Mouse (Mus musculus): ENCODE data around the gene Foxd1. TPM values are rescaled to one million over a fixed set of nuclear protein-coding genes. Genes with fewer than 3 reads are reported as not detected.

Gene Foxd1
- polyA plus RNA-seq, 1 experiment from 2014 or later, result 5.0 TPM

DNA sequence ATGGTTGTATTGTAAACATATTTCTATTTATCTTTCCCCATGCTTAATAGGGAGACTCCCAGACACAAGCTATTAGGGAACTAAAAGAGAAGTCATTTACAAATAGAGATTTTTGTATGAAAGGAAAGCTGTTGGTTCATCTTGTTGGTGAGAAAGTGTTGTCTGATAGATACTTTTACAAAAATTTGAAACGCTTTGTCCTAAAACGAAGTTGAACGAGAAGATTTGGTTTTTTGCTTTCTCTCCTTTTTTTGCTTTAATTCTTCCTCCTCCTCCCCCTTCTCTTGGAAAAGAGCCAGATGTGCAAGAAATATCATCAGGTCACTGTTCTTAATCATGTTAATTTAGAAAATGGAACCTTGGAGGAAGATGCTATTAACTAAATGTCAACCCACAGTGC is 13.6 kb downstream of the Foxd1 start:
- ATAC-seq (replicated peaks; ENCODE audit: low FRiP score), result no peak
- peaks cover 23% of the 10 kb centered on the region for H3K4me1 ChIP-seq
- 30% methylated on average over 3 of the region's 3 CpGs for WGBS
- H3K27me3 ChIP-seq, result peaks cover 84% of the 10 kb centered on the region
- no peak overlapping the region for H3K4me2 ChIP-seq
- H3K4me3 ChIP-seq (replicated peaks), result no peak overlapping the region
- no peaks in the 10 kb centered on the region for H3K9me3 ChIP-seq (replicated peaks)
- no peak overlapping the region for H3K9ac ChIP-seq
- H3K36me3 ChIP-seq, result no peaks in the 10 kb centered on the region
- no peak overlapping the region for H3K27ac ChIP-seq

DNA sequence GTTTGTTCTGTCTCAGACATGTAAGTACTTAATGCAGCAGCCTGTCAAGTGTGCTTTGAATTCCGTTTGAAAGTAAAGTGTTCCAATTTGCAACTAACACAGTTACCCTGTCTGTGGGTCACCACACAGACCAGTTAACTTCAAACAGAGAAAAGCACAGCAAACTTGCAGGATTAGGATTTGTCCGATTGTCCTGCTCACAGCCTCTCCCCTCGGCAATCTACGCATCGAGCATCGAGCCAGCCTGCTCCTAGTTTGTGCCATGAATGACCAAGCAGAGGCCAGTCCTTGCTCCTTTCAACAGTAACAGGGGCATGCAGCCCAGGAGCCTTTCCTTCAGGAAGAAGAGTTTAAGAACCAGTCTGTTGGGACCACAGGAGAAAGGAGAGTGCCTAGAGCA is 15.0 kb downstream of the Foxd1 start:
- Histone ChIP-seq H3K4me1 (peaks cover 25% of the 10 kb centered on the region), H3K9me3 (replicated peaks) (no peaks in the 10 kb centered on the region), H3K4me3 (replicated peaks) (no peak overlapping the region), H3K27ac (no peak overlapping the region), H3K36me3 (no peaks in the 10 kb centered on the region), H3K27me3 (peaks cover 84% of the 10 kb centered on the region), H3K9ac (no peak overlapping the region), H3K4me2 (no peak overlapping the region)
- no peak for ATAC-seq (replicated peaks; ENCODE audit: low FRiP score)
- 52% methylated on average over 6 of the region's 6 CpGs for WGBS

DNA sequence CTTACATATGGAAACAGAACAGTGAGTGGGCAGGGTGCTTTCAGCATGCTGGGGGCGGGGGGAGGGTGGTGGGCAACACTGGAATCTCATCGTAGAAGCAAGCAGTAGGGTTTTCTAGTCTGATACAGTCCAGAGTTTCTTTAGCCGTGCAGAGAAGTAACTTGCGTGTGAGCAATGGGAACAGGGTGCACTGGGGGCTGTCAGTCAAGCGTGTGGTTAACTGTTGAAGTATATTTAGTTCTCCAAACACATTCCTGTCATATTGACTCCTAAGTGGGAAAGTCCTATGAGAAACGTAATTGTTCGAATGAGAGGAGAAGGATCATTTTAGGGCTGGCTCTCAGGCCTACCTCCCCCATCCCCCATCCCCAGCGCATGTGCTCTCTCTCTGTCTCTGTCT is 20.5 kb downstream of the Foxd1 start:
- no peak overlapping the region for H3K9ac ChIP-seq
- 69% methylated on average over 8 of the region's 8 CpGs for WGBS
- no peak for ATAC-seq (replicated peaks; ENCODE audit: low FRiP score)
- no peak overlapping the region for H3K27ac ChIP-seq
- H3K4me2 ChIP-seq, result no peak overlapping the region
- H3K4me3 ChIP-seq (replicated peaks), result no peak overlapping the region
- no peaks in the 10 kb centered on the region for H3K9me3 ChIP-seq (replicated peaks)
- peaks cover 41% of the 10 kb centered on the region for H3K27me3 ChIP-seq
- no peaks in the 10 kb centered on the region for H3K36me3 ChIP-seq
- H3K4me1 ChIP-seq, result 0 out of 2 replicates have a peak, but pooled peaks cover 3% of the 10 kb centered on the region

DNA sequence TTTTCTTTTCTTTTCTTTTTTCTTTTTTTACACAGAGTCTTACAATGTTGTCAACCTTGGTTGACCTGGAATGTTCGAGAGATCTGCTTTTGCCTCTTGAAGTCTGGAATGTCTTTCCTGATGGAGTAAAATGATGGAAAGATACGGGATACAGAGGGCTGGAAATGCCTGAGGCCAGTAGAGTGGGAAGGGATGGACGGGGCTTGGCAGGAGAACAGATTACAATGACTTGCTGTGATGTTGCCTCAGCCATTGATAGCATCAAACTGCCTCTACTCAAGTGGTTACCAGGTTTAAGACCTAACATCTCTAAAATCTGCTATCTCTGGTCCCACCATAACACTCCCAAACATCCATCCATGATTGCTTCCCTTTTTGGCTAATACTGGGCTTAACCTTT is 20.9 kb downstream of the Foxd1 start:
- no peak overlapping the region for H3K9ac ChIP-seq
- WGBS, result 53% methylated on average over 3 of the region's 3 CpGs
- ATAC-seq (replicated peaks; ENCODE audit: low FRiP score), result no peak

DNA sequence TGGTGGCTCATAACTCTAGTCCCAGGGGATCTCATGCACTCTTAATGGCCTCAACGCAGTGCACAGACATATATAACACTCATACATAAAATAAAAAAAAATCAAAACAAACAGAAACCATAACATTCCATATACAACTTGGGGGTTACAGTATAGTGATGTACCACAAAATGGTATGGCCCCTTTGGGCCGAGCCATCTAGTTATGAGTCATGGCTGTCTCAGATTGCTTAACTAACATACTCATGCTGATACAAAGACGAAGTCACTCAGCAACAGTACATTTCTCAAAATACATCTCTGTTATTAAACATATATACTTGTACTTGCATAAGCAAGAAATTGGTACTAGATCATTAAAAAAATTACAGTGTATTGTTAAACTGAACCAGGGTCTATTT is 23.7 kb downstream of the Foxd1 start:
- WGBS, result 87% methylated on average over 3 of the region's 3 CpGs
- Histone ChIP-seq H3K4me2 (no peak overlapping the region), H3K4me1 (peaks cover 6% of the 10 kb centered on the region), H3K27me3 (peaks cover 18% of the 10 kb centered on the region), H3K4me3 (replicated peaks) (no peak overlapping the region), H3K9me3 (replicated peaks) (no peaks in the 10 kb centered on the region), H3K27ac (no peak overlapping the region), H3K9ac (no peak overlapping the region), H3K36me3 (no peaks in the 10 kb centered on the region)
- no peak for ATAC-seq (replicated peaks; ENCODE audit: low FRiP score)

More for the DNA sequence above, 20.9 kb downstream of the Foxd1 start:
- Histone ChIP-seq H3K36me3 (no peaks in the 10 kb centered on the region), H3K4me3 (replicated peaks) (no peak overlapping the region), H3K4me2 (no peak overlapping the region), H3K9me3 (replicated peaks) (no peaks in the 10 kb centered on the region), H3K27me3 (peaks cover 37% of the 10 kb centered on the region), H3K27ac (no peak overlapping the region), H3K4me1 (0 out of 2 replicates have a peak, but pooled peaks cover 3% of the 10 kb centered on the region)

DNA sequence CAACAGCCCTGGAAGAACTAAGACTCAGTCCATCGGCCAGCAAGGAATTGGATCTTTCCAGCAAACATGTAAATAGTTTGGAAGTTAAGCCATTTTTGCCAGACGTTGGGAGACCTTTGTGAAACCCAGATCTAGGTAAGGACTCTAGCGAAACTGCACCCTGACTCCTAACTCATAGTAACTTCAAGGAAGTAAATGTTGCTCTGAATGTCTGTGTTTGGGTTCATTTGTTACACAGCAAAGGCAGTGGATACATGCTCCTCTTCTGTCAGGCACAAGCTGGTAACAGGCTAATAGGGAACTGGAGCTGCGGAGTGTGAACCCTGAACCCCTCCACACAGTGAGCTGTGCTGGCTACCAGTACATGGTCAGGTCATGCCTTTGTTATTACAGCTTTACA is 28.7 kb downstream of the Foxd1 start:
- Histone ChIP-seq H3K4me3 (replicated peaks) (no peak overlapping the region), H3K9ac (no peak overlapping the region), H3K4me1 (peaks cover 16% of the 10 kb centered on the region), H3K27me3 (peaks cover 8% of the 10 kb centered on the region; the same call in 1 of the 2 replicates), H3K36me3 (no peaks in the 10 kb centered on the region), H3K27ac (0 out of 2 replicates have a peak overlapping the region, but pooled peaks have one; percentile 20), H3K4me2 (no peak overlapping the region), H3K9me3 (replicated peaks) (no peaks in the 10 kb centered on the region)
- ATAC-seq (replicated peaks; ENCODE audit: low FRiP score), result no peak
- WGBS, result 77% methylated on average over 4 of the region's 4 CpGs

DNA sequence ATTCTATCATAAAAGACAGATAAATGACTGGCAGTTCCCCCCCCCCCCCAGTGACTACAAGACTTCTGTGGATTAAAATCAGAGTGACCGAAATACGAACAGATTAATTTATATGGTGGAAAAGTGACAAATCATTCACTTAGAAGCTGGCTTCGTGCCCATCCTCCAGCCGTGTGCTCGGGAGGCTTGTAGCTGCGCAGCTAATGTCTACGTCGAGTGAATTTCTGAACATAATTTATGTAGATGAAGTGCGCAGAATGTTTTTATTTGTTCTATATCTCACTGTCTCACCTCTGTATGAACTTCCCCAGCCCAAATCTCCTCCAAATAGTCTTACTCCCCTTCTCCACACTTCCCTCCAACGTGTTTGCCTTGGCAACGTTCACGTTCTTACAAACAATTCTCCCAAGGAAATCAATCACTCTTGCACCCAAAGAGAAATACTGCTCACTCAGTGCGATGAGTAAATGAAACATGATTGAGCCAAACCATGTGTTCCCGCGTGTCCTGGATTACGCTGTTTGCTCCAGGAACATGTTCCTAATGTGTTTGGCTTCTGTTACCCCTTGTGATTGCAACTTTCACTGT is 30.0 kb downstream of the Foxd1 start:
- Histone ChIP-seq H3K9ac (no peak overlapping the region), H3K4me3 (replicated peaks) (no peak overlapping the region), H3K27me3 (peaks cover 20% of the 10 kb centered on the region), H3K4me2 (no peak overlapping the region), H3K9me3 (replicated peaks) (no peaks in the 10 kb centered on the region), H3K4me1 (peaks cover 16% of the 10 kb centered on the region), H3K27ac (no peak overlapping the region), H3K36me3 (no peaks in the 10 kb centered on the region)
- 43% methylated on average over 16 of the region's 16 CpGs for WGBS
- peak; percentile 71 for ATAC-seq (replicated peaks; ENCODE audit: low FRiP score)

DNA sequence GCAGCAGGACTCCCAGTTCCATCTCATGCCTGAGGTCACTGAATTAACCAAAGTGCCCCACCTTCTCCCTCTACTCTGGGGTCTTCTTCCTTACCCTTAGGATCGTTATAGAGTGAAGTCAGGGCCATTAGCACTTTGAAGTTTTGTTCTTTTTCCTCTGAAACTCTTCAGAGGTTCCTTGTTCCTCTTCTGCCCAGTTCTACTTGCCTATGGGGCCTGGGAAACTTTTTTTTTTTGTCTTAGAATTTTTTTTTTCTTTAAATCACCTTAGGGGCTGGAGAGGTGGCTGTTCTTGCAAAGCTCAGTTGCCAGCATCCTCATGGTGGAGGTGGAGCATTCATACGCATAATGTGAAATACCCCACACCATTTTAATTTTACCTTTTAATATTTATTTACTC is 31.8 kb downstream of the Foxd1 start:
- Histone ChIP-seq H3K27ac (no peak overlapping the region), H3K4me2 (no peak overlapping the region), H3K27me3 (peaks cover 31% of the 10 kb centered on the region), H3K4me1 (peaks cover 29% of the 10 kb centered on the region), H3K36me3 (no peaks in the 10 kb centered on the region), H3K9me3 (replicated peaks) (no peaks in the 10 kb centered on the region), H3K4me3 (replicated peaks) (no peak overlapping the region), H3K9ac (no peak overlapping the region)
- no peak for ATAC-seq (replicated peaks; ENCODE audit: low FRiP score)
- WGBS, result 81% methylated on average over 2 of the region's 2 CpGs

DNA sequence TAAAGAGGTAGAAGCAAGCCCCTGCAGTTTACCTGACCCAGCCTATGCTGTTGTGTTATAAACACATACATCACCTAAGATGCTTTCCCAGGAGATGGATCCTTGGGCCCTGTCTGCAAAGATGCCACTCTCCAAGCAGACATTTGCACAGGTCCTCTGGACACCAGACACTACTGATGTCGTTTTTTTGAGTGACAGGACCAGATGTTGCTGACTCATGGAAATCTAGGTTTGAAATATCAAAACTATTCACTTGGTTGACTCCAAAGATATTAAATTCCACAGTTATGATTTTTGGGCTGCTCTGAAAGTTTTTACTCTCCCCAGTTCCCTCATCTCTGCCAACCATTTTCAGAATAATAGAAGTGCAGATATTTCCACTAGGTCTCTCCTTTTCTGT is 35.0 kb downstream of the Foxd1 start:
- ATAC-seq (replicated peaks; ENCODE audit: low FRiP score), result no peak
- peaks cover 57% of the 10 kb centered on the region for H3K27me3 ChIP-seq
- H3K9ac ChIP-seq, result no peak overlapping the region
- no peaks in the 10 kb centered on the region for H3K36me3 ChIP-seq
- H3K27ac ChIP-seq, result no peak overlapping the region
- no peak overlapping the region for H3K4me3 ChIP-seq (replicated peaks)
- no peaks in the 10 kb centered on the region for H3K9me3 ChIP-seq (replicated peaks)
- H3K4me2 ChIP-seq, result no peak overlapping the region
- H3K4me1 ChIP-seq, result peaks cover 49% of the 10 kb centered on the region
- 63% methylated on average over 1 of the region's 1 CpGs for WGBS

DNA sequence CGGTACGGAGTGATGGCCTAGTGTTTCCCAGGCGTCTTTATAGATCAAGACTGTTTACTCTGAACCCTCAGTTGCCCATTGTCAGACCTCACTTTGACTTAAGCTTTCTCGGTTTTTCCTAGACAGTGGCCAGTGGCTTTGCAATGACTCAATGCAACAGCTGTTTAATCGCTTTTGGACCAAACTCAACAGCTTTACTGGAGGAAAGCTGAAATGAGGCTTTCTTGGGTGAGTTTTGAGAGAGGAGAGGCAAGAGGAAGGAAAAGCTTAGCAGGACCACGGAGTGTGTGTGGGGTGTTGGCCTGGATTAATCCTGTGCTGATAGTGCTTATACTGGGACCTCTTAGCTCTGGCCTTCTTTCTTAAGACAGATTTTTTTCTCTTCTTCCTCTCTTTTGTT is 36.3 kb downstream of the Foxd1 start:
- Histone ChIP-seq H3K36me3 (no peaks in the 10 kb centered on the region), H3K27ac (peak overlapping the region; percentile 85), H3K27me3 (peaks cover 57% of the 10 kb centered on the region), H3K4me2 (peak overlapping the region; percentile 79), H3K9ac (no peak overlapping the region), H3K9me3 (replicated peaks) (no peaks in the 10 kb centered on the region), H3K4me3 (replicated peaks) (peak overlapping the region; percentile 46), H3K4me1 (peaks cover 47% of the 10 kb centered on the region)
- no peak for ATAC-seq (replicated peaks; ENCODE audit: low FRiP score)
- 20% methylated on average over 6 of the region's 6 CpGs for WGBS

DNA sequence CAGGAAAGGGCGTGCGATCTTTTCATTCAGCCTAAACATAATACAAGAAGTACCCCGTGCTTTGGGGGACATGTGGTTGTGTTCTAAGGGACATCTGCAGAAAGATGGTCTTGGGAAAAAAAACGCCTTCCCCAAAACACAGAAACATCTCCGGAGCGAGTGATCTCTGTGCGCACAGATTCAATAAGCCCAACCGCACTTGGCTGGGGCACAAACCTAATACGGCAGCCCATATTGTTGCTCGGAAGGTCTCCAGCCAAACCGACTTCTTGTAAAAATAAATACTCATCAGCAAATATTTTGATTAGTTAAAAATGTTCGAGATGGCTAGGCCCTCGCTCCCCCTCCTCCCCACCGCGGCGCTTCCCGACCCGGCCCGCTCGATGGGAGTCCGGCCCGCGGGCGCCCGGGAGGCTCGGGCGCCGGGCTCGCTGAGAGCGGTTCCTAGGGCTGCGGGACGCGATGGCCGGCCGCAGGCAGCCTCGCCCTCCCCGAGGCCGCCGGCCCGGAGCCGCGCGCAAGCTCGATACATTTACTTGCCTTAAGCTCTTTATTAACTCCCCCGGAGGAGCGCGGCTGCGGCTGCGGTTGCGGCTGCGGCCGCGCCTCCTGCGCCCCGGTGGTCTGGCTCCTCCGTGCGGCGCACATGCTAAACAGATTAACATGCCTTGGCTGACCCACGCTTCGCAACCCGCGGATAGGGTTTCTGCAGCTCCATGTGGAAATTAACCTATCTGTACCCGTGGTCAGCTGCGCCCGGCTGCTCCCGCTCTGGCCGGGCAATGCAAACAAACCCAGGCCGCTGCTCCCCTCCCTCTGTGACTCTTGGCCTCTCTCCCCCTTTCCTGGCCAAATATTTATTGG is 37.0 kb downstream of the Foxd1 start:
- Histone ChIP-seq H3K4me2 (peak overlapping the region; percentile 79), H3K9me3 (replicated peaks) (no peaks in the 10 kb centered on the region), H3K9ac (peak overlapping the region; percentile 19; the same call in 1 of the 2 replicates), H3K27ac (peak overlapping the region; percentile 85), H3K4me3 (replicated peaks) (peak overlapping the region; percentile 46), H3K36me3 (no peaks in the 10 kb centered on the region), H3K27me3 (peaks cover 57% of the 10 kb centered on the region), H3K4me1 (peaks cover 47% of the 10 kb centered on the region)
- peak; percentile 87 for ATAC-seq (replicated peaks; ENCODE audit: low FRiP score)
- 1% methylated on average over 68 of the region's 68 CpGs for WGBS

DNA sequence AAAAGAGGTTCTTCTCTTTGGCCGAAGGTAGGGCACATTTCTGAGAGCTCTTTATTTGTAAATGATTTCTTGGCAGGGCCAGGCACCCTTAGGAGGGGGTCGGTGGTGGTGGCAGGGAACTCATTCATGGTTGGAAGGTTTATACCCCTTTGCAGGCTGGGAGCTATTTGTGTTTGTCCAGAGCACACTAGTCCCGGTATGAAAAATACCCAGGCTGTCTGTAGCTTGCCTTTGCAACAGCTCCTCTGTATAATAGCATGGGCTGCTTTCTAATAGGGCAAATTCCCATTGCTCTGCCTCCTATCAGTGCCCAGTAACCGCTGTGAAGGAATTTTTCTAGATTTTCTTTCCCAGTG is 37.6 kb downstream of the Foxd1 start:
- Histone ChIP-seq H3K36me3 (no peaks in the 10 kb centered on the region), H3K9me3 (replicated peaks) (no peaks in the 10 kb centered on the region), H3K4me1 (peaks cover 47% of the 10 kb centered on the region), H3K4me2 (peak overlapping the region; percentile 79), H3K9ac (peak overlapping the region; percentile 19; the same call in 1 of the 2 replicates), H3K4me3 (replicated peaks) (peak overlapping the region; percentile 46), H3K27me3 (peaks cover 57% of the 10 kb centered on the region), H3K27ac (peak overlapping the region; percentile 85)
- WGBS, result 2% methylated on average over 4 of the region's 4 CpGs
- ATAC-seq (replicated peaks; ENCODE audit: low FRiP score), result peak; percentile 67
